Mouse (Mus musculus) ovary, adult 18-20 months (tissue): ENCODE data around the gene 4932438H23Rik.

Experiments
- DNase-seq: peaks from one replicate; pipeline ENCODE4 v3.0.0; 2022; ENCODE audit warnings: low spot score, mixed read lengths

The 4932438H23Rik gene

GRCm38 (mm10) chr16:91095022-91095421, at the start of gene 4932438H23Rik:
TSS of gene 4932438H23Rik (minus strand) at chr16:91095122.
- DNase-seq: no peak

- no peak for DNase-seq
These were observed 46.2 kb upstream of the 4932438H23Rik start for GRCm38 (mm10) chr16:91140991-91141630.

DNA sequence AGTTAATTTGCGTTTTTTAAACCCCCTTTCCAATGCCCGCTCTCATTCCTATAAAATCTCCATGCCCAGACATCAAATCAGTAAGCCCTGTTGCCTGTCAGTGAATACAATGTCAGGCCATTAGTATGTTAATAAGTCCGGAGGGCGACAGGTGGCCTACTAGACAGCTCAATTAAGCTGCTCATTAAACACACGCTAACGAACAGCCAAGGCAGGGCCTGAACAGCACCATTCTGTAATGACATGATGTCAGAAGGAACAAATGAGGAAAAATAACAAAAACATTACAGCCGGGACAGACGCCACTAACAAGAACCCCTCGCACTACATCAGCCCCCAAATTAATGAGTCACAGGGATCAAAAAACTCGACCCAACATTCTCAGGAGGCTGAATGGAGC, 45.5 kb upstream of the 4932438H23Rik start:
- no peak for DNase-seq

DNA sequence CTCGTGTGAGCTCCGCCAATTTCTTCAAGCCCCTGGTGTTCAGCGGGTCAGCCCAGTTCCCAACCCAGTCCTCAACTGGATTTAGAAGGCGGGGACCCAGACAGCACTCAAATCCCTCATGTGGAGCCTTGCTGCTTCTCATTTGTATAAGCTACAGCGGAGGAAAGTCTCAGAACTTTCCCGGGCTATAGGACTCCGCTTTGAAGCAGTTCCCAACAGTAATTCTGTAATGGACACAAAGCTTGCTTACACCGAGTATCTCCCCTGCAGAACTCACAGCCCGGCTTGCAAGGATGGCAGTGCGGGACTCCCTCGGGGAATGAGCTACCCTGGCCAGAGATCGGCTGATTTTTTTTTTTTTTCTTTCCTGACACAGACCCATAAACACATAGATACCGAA, 45.1 kb upstream of the 4932438H23Rik start:
- no peak for DNase-seq

GRCm38 (mm10) chr16:91139481-91139880, 44.6 kb upstream of the 4932438H23Rik start:
- no peak for DNase-seq

GRCm38 (mm10) chr16:91138736-91139135, 43.8 kb upstream of the 4932438H23Rik start:
- DNase-seq: no peak

GRCm38 (mm10) chr16:91138151-91138550, 43.2 kb upstream of the 4932438H23Rik start:
- no peak for DNase-seq

- DNase-seq: no peak
These were observed 41.7 kb upstream of the 4932438H23Rik start for GRCm38 (mm10) chr16:91136607-91137006.

- no peak for DNase-seq
These were observed 35.0 kb upstream of the 4932438H23Rik start for GRCm38 (mm10) chr16:91129916-91130315.

DNA sequence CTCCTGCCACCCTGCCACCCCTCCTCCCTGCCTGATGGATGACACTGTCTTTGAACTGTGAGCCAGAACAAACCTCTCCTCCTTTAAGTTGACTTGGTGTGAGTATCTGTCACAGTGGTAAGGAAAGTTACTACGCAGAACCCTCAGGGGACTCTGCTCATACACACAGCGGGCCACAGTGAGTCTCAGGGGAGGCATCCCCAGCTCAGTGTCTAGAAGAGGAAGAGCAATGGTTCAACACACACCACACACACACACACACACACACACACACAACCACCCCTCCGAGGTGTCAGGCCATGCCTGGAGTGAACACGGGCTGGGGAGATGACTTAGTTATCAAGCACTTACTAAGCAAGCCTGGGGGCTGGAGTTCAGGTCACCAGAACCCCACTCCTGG, 33.5 kb upstream of the 4932438H23Rik start:
- no peak for DNase-seq

DNA sequence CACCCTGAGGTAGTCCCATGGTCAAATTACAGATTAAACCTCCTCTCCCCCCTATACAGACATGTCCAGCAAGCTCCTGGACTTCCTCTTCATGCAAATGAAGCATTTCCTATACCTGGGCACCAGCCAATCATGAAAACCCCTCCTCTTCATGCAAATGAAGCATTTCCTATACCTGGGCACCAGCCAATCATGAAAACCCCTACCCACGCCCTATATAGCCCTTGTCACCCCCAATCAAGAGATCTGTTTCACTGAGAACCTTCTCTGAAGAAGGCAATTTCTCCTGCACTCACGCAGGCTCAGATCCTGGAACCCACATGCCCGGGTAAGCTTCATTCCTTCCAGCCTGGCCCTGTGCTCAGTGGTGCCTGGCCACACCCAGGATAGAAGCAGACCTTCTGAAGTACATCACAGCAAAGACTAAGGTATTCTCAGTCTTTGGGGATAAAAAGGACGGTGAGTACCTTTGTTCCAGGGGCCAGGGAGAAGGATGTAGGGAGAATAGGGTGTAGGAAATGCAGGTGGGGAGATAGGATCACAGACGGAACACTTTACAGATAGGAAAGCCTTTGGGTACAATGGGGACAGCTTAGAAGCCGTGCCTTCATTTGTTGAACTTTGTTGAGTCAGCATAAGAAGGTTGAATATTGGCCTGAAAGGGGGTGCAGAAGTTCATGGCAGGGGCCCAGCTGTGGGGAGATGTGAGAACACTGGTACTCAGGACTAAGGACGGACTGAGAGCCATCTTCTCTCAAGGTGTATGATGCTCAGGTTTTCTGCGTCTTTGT, 32.0 kb upstream of the 4932438H23Rik start:
- no peak for DNase-seq

GRCm38 (mm10) chr16:91124256-91124655, 29.3 kb upstream of the 4932438H23Rik start:
- DNase-seq: no peak

- DNase-seq: no peak
These were observed 28.9 kb upstream of the 4932438H23Rik start for GRCm38 (mm10) chr16:91123821-91124220.

DNA sequence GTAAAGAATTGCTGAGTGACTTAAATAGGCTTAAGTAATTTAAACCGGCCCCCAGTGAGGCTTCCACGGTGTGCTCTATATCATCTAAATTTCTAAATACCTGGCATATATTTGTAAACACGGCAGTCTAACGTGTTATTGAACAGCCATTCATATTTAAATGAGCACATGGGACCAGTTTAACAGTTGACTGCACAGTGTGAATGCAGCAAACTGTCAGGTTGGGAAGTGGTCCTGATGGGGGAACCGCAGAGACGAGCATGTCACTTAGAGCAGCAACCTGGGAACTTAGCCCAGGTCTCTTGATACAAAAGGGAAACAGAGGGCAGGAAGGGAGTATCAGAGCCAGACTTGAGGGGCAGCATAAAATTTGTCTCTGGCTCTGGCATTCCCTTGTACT, 25.0 kb upstream of the 4932438H23Rik start:
- DNase-seq: no peak

- no peak for DNase-seq
These were observed 21.8 kb upstream of the 4932438H23Rik start for GRCm38 (mm10) chr16:91116696-91117095.

GRCm38 (mm10) chr16:91116006-91116405, 21.1 kb upstream of the 4932438H23Rik start:
- DNase-seq: no peak

GRCm38 (mm10) chr16:91110999-91111535, 16.1 kb upstream of the 4932438H23Rik start:
- DNase-seq: no peak

DNA sequence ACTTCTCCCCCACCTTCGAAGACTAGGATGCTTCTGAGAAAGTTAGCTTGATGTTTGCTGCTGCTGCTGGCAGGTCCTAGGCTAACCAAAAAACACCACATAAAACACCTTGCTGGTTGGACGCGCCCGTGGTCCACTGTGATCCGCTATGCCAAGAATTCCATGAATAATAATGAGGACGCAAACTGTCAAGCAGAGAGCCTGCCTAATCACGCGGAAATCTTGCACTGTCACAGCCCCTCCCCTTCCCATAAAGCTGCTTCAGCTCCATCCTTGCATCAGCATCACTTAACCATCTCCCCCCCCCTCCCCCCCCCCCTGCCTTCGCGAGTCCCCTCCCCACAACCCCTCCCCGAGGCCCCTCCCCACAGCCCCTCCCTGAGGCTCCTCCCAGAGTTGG, 12.7 kb upstream of the 4932438H23Rik start:
- DNase-seq: no peak

- no peak for DNase-seq
These were observed 10.6 kb upstream of the 4932438H23Rik start for GRCm38 (mm10) chr16:91105481-91106051.

- DNase-seq: no peak
These were observed 10.0 kb upstream of the 4932438H23Rik start for GRCm38 (mm10) chr16:91104821-91105480.

- no peak for DNase-seq
These were observed 8.5 kb upstream of the 4932438H23Rik start for GRCm38 (mm10) chr16:91103386-91103785.

GRCm38 (mm10) chr16:91100484-91100883, 5.6 kb upstream of the 4932438H23Rik start:
- no peak for DNase-seq
